Mouse (Mus musculus) spleen, adult 2 months (tissue): Measurements from ENCODE around the gene Fndc3b.

Experiments used
- CTCF ChIP-seq: fragments of 200-500 bp; IDR thresholded peaks from 2 replicates; pipeline ENCODE4 v1.5.1; 2011; ENCODE audit warnings: mild to moderate bottlenecking, inconsistent platforms; ENCODE audit not compliant: insufficient read depth, insufficient read length, insufficient replicate concordance; ENCODE audit errors: extremely low read depth
- POLR2A ChIP-seq: fragments of 200-500 bp; IDR thresholded peaks from 2 replicates; pipeline ENCODE4 v1.6.1; 2011; ENCODE audit warnings: low read depth, low read length, inconsistent platforms

GRCm38 (mm10) chr3:27494698-27495097 is 216.4 kb downstream of the Fndc3b start:
- TF ChIP-seq CTCF (no peak), POLR2A (no peak)
